Mouse (Mus musculus) testis, postnatal 14 days (tissue): Measurements from ENCODE around the gene Olfr967.
"Not testable (repeated sequence)": the region's sequence is repeated elsewhere in the genome, so short reads cannot be mapped to it uniquely, and the experiment has no call there.

Experiments
- DNase-seq: peaks from one replicate; pipeline ENCODE4 v3.0.0; 2021; ENCODE audit warnings: low spot score

The Olfr967 gene

DNA sequence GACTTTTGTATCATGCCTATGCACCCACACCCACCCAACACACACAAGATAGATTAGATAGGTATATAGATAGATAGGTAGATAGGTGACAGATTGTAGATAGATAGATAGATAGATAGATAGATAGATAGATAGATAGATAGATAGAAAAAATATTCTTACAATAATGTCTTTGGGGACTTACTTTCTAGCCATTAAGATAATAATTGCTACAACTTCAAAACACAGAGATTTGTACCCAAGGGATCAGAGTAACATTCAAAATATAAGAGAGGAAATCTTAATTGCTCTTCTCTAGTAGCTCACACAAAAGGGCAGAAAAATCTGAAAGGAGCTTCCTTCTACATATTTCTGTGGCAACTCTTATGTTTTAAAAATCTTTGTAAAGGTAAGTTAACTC is at the start of gene Olfr967:
Olfr967 (plus strand) TSS at position 301 of the 400 bp plus-strand sequence.
- no peak for DNase-seq

DNA sequence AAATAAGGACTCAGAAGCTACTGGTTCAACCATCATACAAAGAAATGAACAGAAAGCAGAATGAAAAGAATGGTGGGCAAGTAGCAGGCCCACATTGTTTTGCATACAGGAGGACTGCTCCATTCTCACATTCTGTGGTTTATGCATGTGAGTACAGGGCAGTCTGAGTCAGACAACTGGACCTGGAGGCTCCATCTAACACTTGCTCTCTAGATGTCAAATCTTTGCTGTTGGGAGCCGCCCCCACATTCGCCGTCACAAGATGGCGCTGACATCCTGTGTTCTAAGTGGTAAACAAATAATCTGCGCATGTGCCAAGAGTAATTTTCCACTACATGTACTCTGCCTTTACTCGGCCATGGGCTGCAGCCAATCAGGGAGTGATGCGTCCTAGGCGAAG is 44.9 kb upstream of the Olfr967 start:
- not testable (repeated sequence) for DNase-seq

DNA sequence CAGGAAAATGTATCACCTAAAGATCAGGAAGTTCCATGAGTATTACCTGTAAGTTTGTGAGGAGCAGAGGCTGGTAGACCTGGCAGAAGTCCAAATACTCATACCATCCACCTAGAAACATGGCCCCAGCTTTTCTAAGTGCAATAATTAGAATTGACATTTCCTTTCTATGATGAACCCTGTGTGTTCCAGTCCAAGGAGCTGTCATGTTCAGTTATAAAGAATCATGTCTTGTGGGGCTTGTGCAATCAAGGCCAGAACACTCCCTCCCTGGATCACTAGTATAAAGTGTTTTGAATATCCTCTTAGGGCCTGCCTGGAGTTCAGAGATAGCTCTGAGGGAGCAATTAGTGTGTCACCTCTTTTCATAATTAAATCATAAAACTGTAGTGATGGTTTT is 39.0 kb upstream of the Olfr967 start, which contains the start of gene Olfr149:
Olfr149 (minus strand) TSS at position 101 of the 400 bp plus-strand sequence.
- DNase-seq: no peak

DNA sequence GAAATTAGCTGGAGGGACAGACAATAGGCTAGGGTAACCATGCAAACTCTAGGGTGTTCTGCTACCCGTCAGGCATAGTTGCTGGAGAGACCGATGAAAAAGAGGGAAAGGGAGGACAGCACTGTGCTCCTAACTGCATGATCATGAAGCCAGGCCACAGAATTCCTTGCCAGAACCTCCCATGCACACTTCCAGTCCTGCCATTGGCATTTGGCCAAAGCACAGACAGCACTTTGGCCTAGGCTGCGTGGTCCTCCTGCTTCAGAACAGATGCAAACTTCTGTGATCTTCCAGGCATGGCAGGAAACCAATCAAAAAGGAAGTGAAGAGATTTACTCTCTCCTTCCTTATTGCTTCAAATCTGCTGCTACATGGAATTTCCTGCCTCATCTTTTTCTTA is 37.1 kb upstream of the Olfr967 start:
- peak; percentile 16 for DNase-seq

DNA sequence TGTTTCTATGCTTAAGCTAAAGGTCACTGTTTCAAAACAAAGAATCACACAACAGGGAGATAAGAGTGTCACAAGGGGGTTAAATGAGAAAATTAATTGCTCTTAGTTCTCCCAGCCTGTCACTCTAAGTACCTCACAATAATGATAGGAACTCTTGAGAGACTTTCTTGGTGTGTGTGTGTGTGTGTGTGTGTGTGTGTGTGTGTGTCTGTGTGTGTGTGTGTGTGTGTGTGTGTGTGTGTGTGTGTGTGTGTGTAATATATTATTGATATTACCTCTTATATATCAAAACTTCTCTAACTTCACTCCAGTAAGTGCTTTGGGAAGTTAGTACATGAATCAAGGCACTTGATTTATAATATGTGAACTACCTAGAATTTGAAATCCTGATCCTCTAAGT is 35.0 kb upstream of the Olfr967 start, which contains the start of gene Olfr965:
Olfr965 (plus strand) TSS at position 301 of the 400 bp plus-strand sequence.
- DNase-seq: no peak

DNA sequence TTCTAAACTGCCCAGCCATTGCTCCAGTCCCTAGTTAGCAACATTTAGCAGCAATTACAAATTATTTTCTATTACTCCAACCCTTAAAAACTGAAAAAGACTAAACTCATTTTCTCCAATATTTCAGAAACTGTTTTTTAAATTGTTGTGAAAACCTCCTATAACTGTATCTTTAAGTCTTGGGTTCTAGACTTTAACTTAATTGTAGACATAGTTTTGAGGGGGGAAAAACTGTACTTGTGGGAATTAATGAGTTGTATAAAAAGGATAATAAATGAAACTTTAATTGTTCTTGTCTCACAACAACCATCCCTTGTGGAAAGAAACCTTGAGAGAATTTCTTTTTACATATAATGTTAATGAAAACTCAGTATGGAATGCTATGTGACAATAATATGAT is 15.4 kb upstream of the Olfr967 start, which contains the start of gene Olfr150:
Olfr150 (plus strand) TSS at position 301 of the 400 bp plus-strand sequence.
- DNase-seq: no peak

DNA sequence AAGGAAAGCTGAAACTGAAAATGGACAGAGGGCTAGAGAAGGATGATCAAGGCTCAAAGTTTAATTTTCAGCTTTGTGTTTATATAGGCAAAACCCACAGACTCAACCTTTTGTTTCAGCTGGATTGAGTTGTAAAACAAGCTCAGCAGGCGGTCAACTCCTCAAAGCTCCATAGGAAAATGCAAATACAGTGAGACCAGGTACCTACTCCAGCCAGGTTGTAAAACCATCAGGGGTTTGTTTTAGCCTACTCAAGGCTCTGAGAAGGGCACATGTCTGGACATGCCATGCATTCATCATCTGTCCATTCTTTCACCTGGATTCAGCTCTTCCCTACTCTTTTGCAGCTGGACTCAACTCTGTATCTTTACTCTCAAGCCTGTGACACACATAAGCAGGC is 5.3 kb upstream of the Olfr967 start:
- DNase-seq: no peak

DNA sequence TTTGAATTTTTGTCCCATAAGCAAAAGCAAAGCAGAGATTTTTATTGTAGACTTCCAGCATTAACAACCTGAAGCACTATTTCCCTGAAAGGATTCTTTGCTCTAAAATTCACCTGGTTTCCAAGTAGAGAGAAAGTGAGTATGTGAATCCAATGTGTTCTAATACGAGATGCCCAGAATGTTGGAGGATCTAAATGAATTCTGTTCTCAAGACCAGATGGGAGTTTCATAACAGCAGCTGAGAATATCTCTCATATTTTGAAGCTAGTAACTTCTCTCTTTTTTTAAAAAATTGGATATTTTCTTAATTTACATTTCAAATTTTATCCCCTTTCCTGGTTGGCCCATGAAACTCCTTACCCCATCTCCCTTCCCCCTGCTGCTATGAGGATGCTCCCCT is 379 bp downstream of the Olfr967 start:
- no peak for DNase-seq

DNA sequence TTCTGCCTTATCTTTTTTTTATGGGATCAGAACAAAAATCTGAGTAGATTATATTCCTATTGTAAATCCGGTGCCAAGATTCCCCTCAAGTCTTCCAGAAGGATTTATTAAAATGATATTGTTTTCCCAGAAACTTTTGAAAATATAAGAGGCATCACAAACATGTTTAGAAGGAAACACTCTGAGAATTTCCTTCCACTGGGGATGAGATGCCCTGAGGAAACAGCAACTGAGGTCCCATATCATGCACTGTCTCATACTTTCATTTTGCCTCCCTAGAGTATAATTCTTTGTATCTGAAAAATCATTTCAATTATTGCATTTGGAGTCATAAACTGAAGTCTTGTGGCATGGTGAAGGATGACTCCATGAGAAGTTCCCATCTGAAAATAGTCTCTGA is 37.1 kb downstream of the Olfr967 start, which contains the start of gene Olfr968:
Olfr968 (minus strand) TSS at position 101 of the 400 bp plus-strand sequence.
- no peak for DNase-seq

DNA sequence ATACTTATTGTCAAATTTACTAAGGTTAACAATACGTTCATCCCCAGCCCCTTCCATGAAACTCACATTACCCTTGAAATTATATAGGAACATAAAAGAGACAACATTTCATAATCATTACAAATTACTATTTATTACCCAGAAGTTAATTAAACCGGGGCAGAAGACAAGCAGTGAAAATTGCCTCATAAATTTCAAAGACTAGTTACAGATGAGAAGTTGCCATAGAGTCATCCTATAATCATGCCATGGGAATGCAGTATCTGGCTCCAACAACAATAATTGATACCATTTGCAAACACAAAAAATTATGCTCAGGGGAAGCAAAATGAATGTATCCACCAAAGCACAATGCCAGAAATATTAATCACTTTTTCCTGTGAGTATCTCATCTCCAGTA is 44.5 kb downstream of the Olfr967 start, which contains the start of gene Olfr969:
Olfr969 (plus strand) TSS at position 388 of the 400 bp plus-strand sequence.
- no peak for DNase-seq
